Mouse (Mus musculus) kidney, adult 2 months (tissue): ENCODE measurements around the gene Eloa. TPM values are rescaled to one million over a fixed set of nuclear protein-coding genes. Genes with fewer than 3 reads are reported as not detected.

ENCODE experiments used
- DNase-seq: peaks from one replicate; pipeline ENCODE4 v3.0.0; 2021
- H3K27ac ChIP-seq: fragments of 200-500 bp; 2 replicates; pipeline ENCODE4 v1.5.1; 2012; ENCODE audit warnings: low read depth, low read length, control low read depth, inconsistent platforms; ENCODE audit not compliant: insufficient read depth
- H3K27me3 ChIP-seq: fragments of 200-500 bp; replicated peaks from 2 replicates; pipeline ENCODE4 v1.6.1; 2012; ENCODE audit warnings: mild to moderate bottlenecking, moderate library complexity, low read length, inconsistent platforms; ENCODE audit not compliant: control insufficient read depth, insufficient read depth
- H3K36me3 ChIP-seq: fragments of 200-500 bp; 2 replicates; pipeline ENCODE4 v1.6.1; 2012; ENCODE audit warnings: mild to moderate bottlenecking, moderate library complexity, low read length, inconsistent platforms; ENCODE audit not compliant: control insufficient read depth, insufficient read depth
- H3K4me1 ChIP-seq: fragments of 200-500 bp; 2 replicates; pipeline ENCODE4 v1.6.1; 2011; ENCODE audit warnings: low read length; ENCODE audit not compliant: control insufficient read depth, insufficient read depth
- H3K4me3 ChIP-seq: fragments of 200-500 bp; 2 replicates; pipeline ENCODE4 v1.5.1; 2011; ENCODE audit warnings: mild to moderate bottlenecking, low read depth, low read length, control low read depth; ENCODE audit not compliant: insufficient read depth
- CTCF ChIP-seq: fragments of 200-500 bp; conservative IDR thresholded peaks from 2 replicates; pipeline ENCODE4 v1.5.1; 2011; ENCODE audit warnings: low read depth, mild to moderate bottlenecking, control low read depth, low read length, moderate library complexity, mixed read lengths; ENCODE audit not compliant: insufficient read depth, insufficient read length
- POLR2A ChIP-seq: fragments of 200-500 bp; IDR thresholded peaks from one replicate; pipeline ENCODE4 v1.6.1; 2011; ENCODE audit warnings: low read depth, low read length, control low read depth
- WGBS: fragments of 180-500 bp; shearing (Covaris S2); methylation state at CpG from one replicate; pipeline ENCODE4 v1.1.7; 2018; 5-methylcytosine and 5-hydroxymethylcytosine counted together
- polyA plus RNA-seq: library from polyadenylated mRNA; depleted of rRNA; stranded (reverse); fragments of >200 nt; gene quantifications from 2 replicates; pipeline ENCODE4 v1.2.3, GENCODE M21; 2012; rRNA removed

Eloa gene
- polyA plus RNA-seq, 1 experiment = 12.9 TPM

DNA sequence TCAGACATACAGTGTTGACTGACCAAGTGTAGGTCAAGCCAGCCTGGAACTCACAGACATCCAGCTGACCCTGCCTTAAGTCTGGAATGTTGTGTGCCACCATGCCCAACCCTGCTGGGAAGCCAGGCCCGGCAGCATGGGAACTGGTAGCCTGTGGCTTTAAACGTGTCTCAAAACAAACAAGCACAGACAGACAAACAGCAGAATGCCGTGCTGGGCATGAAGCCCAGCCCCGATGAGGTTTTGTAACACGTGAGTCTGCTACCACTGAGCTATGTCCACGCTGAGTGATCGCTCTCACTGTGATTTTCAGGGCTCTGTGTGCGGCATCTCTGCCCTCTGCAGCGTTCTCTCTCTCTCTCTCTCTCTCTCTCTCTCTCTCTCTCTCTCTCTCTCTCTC, 65.7 kb downstream of the Eloa start:
- H3K27me3 ChIP-seq = no peaks in the 10 kb centered on the region
- TF ChIP-seq CTCF (no peak), POLR2A (no peak)
- no peak overlapping the region for H3K27ac ChIP-seq
- H3K36me3 ChIP-seq = no peaks in the 10 kb centered on the region
- DNase-seq = no peak
- WGBS = 76% methylated on average over 9 of the region's 9 CpGs
- H3K4me1 ChIP-seq = peaks cover 9% of the 10 kb centered on the region; the same call in 1 of the 2 replicates
- H3K4me3 ChIP-seq = no peak overlapping the region

- no peak overlapping the region for H3K27ac ChIP-seq
- H3K4me1 ChIP-seq = peaks cover 13% of the 10 kb centered on the region
- 12% methylated on average over 2 of the region's 2 CpGs for WGBS
- no peaks in the 10 kb centered on the region for H3K36me3 ChIP-seq
- DNase-seq = peak; percentile 76
- no peaks in the 10 kb centered on the region for H3K27me3 ChIP-seq
- H3K4me3 ChIP-seq = no peak overlapping the region
- no peak for TF ChIP-seq POLR2A
- TF ChIP-seq CTCF = peak; percentile 97
These were observed 67.3 kb downstream of the Eloa start for GRCm38 (mm10) chr4:135954241-135954640.

Other genes with a start within 250 kb of the Eloa start
- gene Srsf10, start 166.0 kb downstream of the Eloa start, polyA plus RNA-seq = 43.4 TPM in 2 replicates
- 17.7 and 23.3 TPM in 2 replicates for gene Pnrc2, start 147.9 kb downstream of the Eloa start, polyA plus RNA-seq
- gene Cnr2, start 126.4 kb downstream of the Eloa start, polyA plus RNA-seq = 2.7 and 4.1 TPM in 2 replicates
- gene Fuca1, start 101.0 kb downstream of the Eloa start, polyA plus RNA-seq = 161 and 226 TPM in 2 replicates
- gene Hmgcl, start 75.3 kb downstream of the Eloa start, polyA plus RNA-seq = 175 and 199 TPM in 2 replicates
- 12.9 and 13.4 TPM in 2 replicates for gene Gale, start 58.0 kb downstream of the Eloa start, polyA plus RNA-seq
- 90.8 and 100 TPM in 2 replicates for gene Lypla2, start 49.1 kb downstream of the Eloa start, polyA plus RNA-seq
- 31.8 and 33.5 TPM in 2 replicates for gene Pithd1, start 34.5 kb downstream of the Eloa start, polyA plus RNA-seq
- gene Rpl11, start 31.7 kb upstream of the Eloa start, polyA plus RNA-seq = 232 and 292 TPM in 2 replicates
- gene Id3, start 121.7 kb upstream of the Eloa start, polyA plus RNA-seq = 259 and 289 TPM in 2 replicates
- 2.1 and 2.2 TPM in 2 replicates for gene E2f2, start 150.6 kb upstream of the Eloa start, polyA plus RNA-seq
- 5.7 and 7.0 TPM in 2 replicates for gene Asap3, start 184.6 kb upstream of the Eloa start, polyA plus RNA-seq
- gene Tcea3, start 226.0 kb upstream of the Eloa start, polyA plus RNA-seq = 29.9 and 50.8 TPM in 2 replicates